Mouse (Mus musculus) layer of hippocampus, adult 9-11 months (tissue): ENCODE data around the gene Celsr1.
A peak's percentile ranks its signal among the peaks of the same experiment; 100 is the strongest.

Experiments used
- DNase-seq: peaks from one replicate; pipeline ENCODE4 v3.0.0; 2022

Celsr1 gene

GRCm38 (mm10) chr15:85993931-85994583 is 39.5 kb downstream of the Celsr1 start:
- DNase-seq, result peak; percentile 62

GRCm38 (mm10) chr15:85993386-85993785 is 40.2 kb downstream of the Celsr1 start:
- no peak for DNase-seq

- DNase-seq, result no peak
Observed at GRCm38 (mm10) chr15:85992125-85992495, 41.5 kb downstream of the Celsr1 start.

- peak; percentile 47 for DNase-seq
Observed at GRCm38 (mm10) chr15:85991453-85992124, 42.0 kb downstream of the Celsr1 start.

- DNase-seq, result no peak
Observed at GRCm38 (mm10) chr15:85990696-85991443, 42.7 kb downstream of the Celsr1 start.

GRCm38 (mm10) chr15:85987896-85988295 is 45.7 kb downstream of the Celsr1 start:
- DNase-seq, result no peak

- DNase-seq, result no peak
Observed at GRCm38 (mm10) chr15:85986170-85986569, 47.4 kb downstream of the Celsr1 start.

GRCm38 (mm10) chr15:85985601-85986000 is 48.0 kb downstream of the Celsr1 start:
- no peak for DNase-seq

GRCm38 (mm10) chr15:85983131-85983530 is 50.4 kb downstream of the Celsr1 start:
- no peak for DNase-seq

- DNase-seq, result no peak
Observed at GRCm38 (mm10) chr15:85982416-85982775, 51.2 kb downstream of the Celsr1 start.

GRCm38 (mm10) chr15:85981768-85982415 is 51.7 kb downstream of the Celsr1 start:
- no peak for DNase-seq

- DNase-seq, result no peak
Observed at GRCm38 (mm10) chr15:85977086-85977485, 56.5 kb downstream of the Celsr1 start.

- no peak for DNase-seq
Observed at GRCm38 (mm10) chr15:85975746-85976145, 57.8 kb downstream of the Celsr1 start.

GRCm38 (mm10) chr15:85971596-85971995 is 62.0 kb downstream of the Celsr1 start:
- no peak for DNase-seq

- DNase-seq, result no peak
Observed at GRCm38 (mm10) chr15:85970441-85970840, 63.1 kb downstream of the Celsr1 start.

- DNase-seq, result no peak
Observed at GRCm38 (mm10) chr15:85969707-85970153, 63.8 kb downstream of the Celsr1 start.

GRCm38 (mm10) chr15:85969291-85969690 is 64.3 kb downstream of the Celsr1 start:
- DNase-seq, result no peak

- DNase-seq, result no peak
Observed at GRCm38 (mm10) chr15:85966032-85966431, 67.5 kb downstream of the Celsr1 start.

- no peak for DNase-seq
Observed at GRCm38 (mm10) chr15:85963279-85963840, 70.2 kb downstream of the Celsr1 start.

GRCm38 (mm10) chr15:85962691-85963090 is 70.9 kb downstream of the Celsr1 start:
- no peak for DNase-seq

GRCm38 (mm10) chr15:85961651-85962050 is 71.9 kb downstream of the Celsr1 start:
- DNase-seq, result no peak

- no peak for DNase-seq
Observed at GRCm38 (mm10) chr15:85961131-85961530, 72.4 kb downstream of the Celsr1 start.

GRCm38 (mm10) chr15:85956202-85956601 is 77.4 kb downstream of the Celsr1 start:
- DNase-seq, result no peak
